Mouse (Mus musculus) heart, postnatal 25 days (tissue): Measurements from ENCODE around the gene Tnfrsf9. TPM values are rescaled to one million over a fixed set of nuclear protein-coding genes. Genes with fewer than 3 reads are reported as not detected.
"Not testable (repeated sequence)": the region's sequence is repeated elsewhere in the genome, so short reads cannot be mapped to it uniquely, and the experiment has no call there.

ENCODE experiments used
- DNase-seq: peaks from one replicate; pipeline ENCODE4 v3.0.0; 2022; ENCODE audit warnings: low spot score
- intact Hi-C: fragments of 180-260 bp; cut with DNase I; formaldehyde crosslinking; loops from one replicate; pipeline ENCODE4 v1.15.1; 2025
- total RNA-seq, 2 experiments: library from RNA; stranded (reverse); gene quantifications; 2 replicates each; pipeline ENCODE4 v1.2.3; 2021

The Tnfrsf9 gene
- under 1 TPM in 1 of 2 experiments, not detected in 1; 0.21 TPM for total RNA-seq

- intact Hi-C loops, result no loop called here
Observed at GRCm38 (mm10) chr4:150914290-150914733, at the start of gene Tnfrsf9, which contains the start of gene Park7. Gene Tnfrsf9, plus strand, starts transcription at chr4:150914562. Gene Park7, minus strand, starts transcription at chr4:150914437.

GRCm38 (mm10) chr4:150865371-150865770 is 49.0 kb upstream of the Tnfrsf9 start:
- no peak for DNase-seq
- intact Hi-C loops, result no loop called here

More at GRCm38 (mm10) chr4:150914290-150914733, at the start of gene Tnfrsf9, which contains the start of gene Park7:
- DNase-seq, result peak; percentile 95

GRCm38 (mm10) chr4:150866069-150866468 is 48.3 kb upstream of the Tnfrsf9 start:
- no peak for DNase-seq
- intact Hi-C loops, result no loop called here

GRCm38 (mm10) chr4:150866494-150866893 is 47.9 kb upstream of the Tnfrsf9 start:
- no peak for DNase-seq
- intact Hi-C loops, result no loop called here

- DNase-seq, result no peak
- intact Hi-C loops, result no loop called here
Observed at GRCm38 (mm10) chr4:150868161-150868560, 46.2 kb upstream of the Tnfrsf9 start.

- intact Hi-C loops, result no loop called here
- DNase-seq, result no peak
Observed at GRCm38 (mm10) chr4:150868859-150869258, 45.5 kb upstream of the Tnfrsf9 start.

GRCm38 (mm10) chr4:150869276-150870197 is 44.8 kb upstream of the Tnfrsf9 start:
- DNase-seq, result no peak
- intact Hi-C loops, result no loop called here

- peak; percentile 27 for DNase-seq
- intact Hi-C loops, result no loop called here
Observed at GRCm38 (mm10) chr4:150870963-150871391, 43.4 kb upstream of the Tnfrsf9 start.

GRCm38 (mm10) chr4:150871392-150872138 is 42.8 kb upstream of the Tnfrsf9 start:
- intact Hi-C loops, result no loop called here
- peak; percentile 70 for DNase-seq

- peak; percentile 12 for DNase-seq
Observed at GRCm38 (mm10) chr4:150872139-150872651, 42.2 kb upstream of the Tnfrsf9 start.

GRCm38 (mm10) chr4:150872681-150873080 is 41.7 kb upstream of the Tnfrsf9 start:
- no peak for DNase-seq
- intact Hi-C loops, result no loop called here

More at GRCm38 (mm10) chr4:150872139-150872651, 42.2 kb upstream of the Tnfrsf9 start:
- intact Hi-C loops, result no loop called here

GRCm38 (mm10) chr4:150874416-150874815 is 39.9 kb upstream of the Tnfrsf9 start:
- intact Hi-C loops, DNase-seq: not testable (repeated sequence)

GRCm38 (mm10) chr4:150875393-150875792 is 39.0 kb upstream of the Tnfrsf9 start:
- intact Hi-C loops, result no loop called here
- no peak for DNase-seq

GRCm38 (mm10) chr4:150879631-150880030 is 34.7 kb upstream of the Tnfrsf9 start:
- DNase-seq, result no peak

GRCm38 (mm10) chr4:150880364-150880763 is 34.0 kb upstream of the Tnfrsf9 start:
- intact Hi-C loops, result no loop called here
- DNase-seq, result no peak

More at GRCm38 (mm10) chr4:150879631-150880030, 34.7 kb upstream of the Tnfrsf9 start:
- intact Hi-C loops, result no loop called here

GRCm38 (mm10) chr4:150882632-150883031 is 31.7 kb upstream of the Tnfrsf9 start:
- no peak for DNase-seq
- intact Hi-C loops, result no loop called here

- DNase-seq, result no peak
Observed at GRCm38 (mm10) chr4:150887903-150888302, 26.5 kb upstream of the Tnfrsf9 start.

GRCm38 (mm10) chr4:150888492-150888891 is 25.9 kb upstream of the Tnfrsf9 start:
- intact Hi-C loops, result no loop called here
- DNase-seq, result no peak

More at GRCm38 (mm10) chr4:150887903-150888302, 26.5 kb upstream of the Tnfrsf9 start:
- intact Hi-C loops, result no loop called here

GRCm38 (mm10) chr4:150889273-150889954 is 24.9 kb upstream of the Tnfrsf9 start:
- no peak for DNase-seq
- intact Hi-C loops, result no loop called here

GRCm38 (mm10) chr4:150889955-150890315 is 24.4 kb upstream of the Tnfrsf9 start:
- no peak for DNase-seq
- intact Hi-C loops, result no loop called here
